Mouse (Mus musculus) thymus, postnatal 4 days (tissue): ENCODE results near the gene Ddx46.

ENCODE experiments used
- DNase-seq: peaks from one replicate; pipeline ENCODE4 v3.0.0; 2021

The Ddx46 gene

GRCm38 (mm10) chr13:55727120-55727838 lies 92.5 kb downstream of the Ddx46 start, which contains the start of gene Pcbd2:
Pcbd2 (plus strand) TSS chr13:55727368.
- peak; percentile 92 for DNase-seq

GRCm38 (mm10) chr13:55727839-55728238 lies 93.0 kb downstream of the Ddx46 start:
- DNase-seq = peak; percentile 78

- DNase-seq = no peak
These were observed 95.9 kb downstream of the Ddx46 start for GRCm38 (mm10) chr13:55730716-55731115.
